Mouse (Mus musculus) c-Kit-positive CD71-positive TER-119-positive erythroid progenitor cells, embryonic 14.5 days (primary cell): ENCODE data around the gene Hist1h4f.
A peak's percentile ranks its signal among the peaks of the same experiment; 100 is the strongest.
"Not testable (repeated sequence)": the region's sequence is repeated elsewhere in the genome, so short reads cannot be mapped to it uniquely, and the experiment has no call there.

Experiments
- DNase-seq: peaks from one replicate; pipeline ENCODE4 v3.0.0-alpha.2; 2013; ENCODE audit warnings: low spot score

The Hist1h4f gene

GRCm38 (mm10) chr13:23554925-23555838 lies 3.7 kb upstream of the Hist1h4f start:
- DNase-seq: peak; percentile 96

GRCm38 (mm10) chr13:23554393-23554792 lies 2.9 kb upstream of the Hist1h4f start:
- no peak for DNase-seq

GRCm38 (mm10) chr13:23552962-23553361 lies 1.5 kb upstream of the Hist1h4f start, which contains the start of gene Hist1h1d:
Gene Hist1h1d, plus strand, starts transcription at chr13:23553262.
- DNase-seq: no peak

- DNase-seq: no peak
These were observed 775 bp upstream of the Hist1h4f start for GRCm38 (mm10) chr13:23551931-23552914.

GRCm38 (mm10) chr13:23550761-23551145 lies 695 bp downstream of the Hist1h4f start:
- peak; percentile 77 for DNase-seq

GRCm38 (mm10) chr13:23546694-23547093 lies 4.8 kb downstream of the Hist1h4f start:
- DNase-seq: no peak

GRCm38 (mm10) chr13:23544787-23545120 lies 6.7 kb downstream of the Hist1h4f start:
- not testable (repeated sequence) for DNase-seq

- DNase-seq: peak; percentile 98
These were observed 7.3 kb downstream of the Hist1h4f start, which contains the start of gene Hist1h3f for GRCm38 (mm10) chr13:23543965-23544786. Gene Hist1h3f, plus strand, starts transcription at chr13:23544052.

GRCm38 (mm10) chr13:23542999-23543607 lies 8.3 kb downstream of the Hist1h4f start, which contains the start of gene Hist1h2bh:
Gene Hist1h2bh, minus strand, starts transcription at chr13:23543392.
- peak; percentile 97 for DNase-seq

- DNase-seq: peak; percentile 76
These were observed 9.0 kb downstream of the Hist1h4f start for GRCm38 (mm10) chr13:23542225-23542980.

GRCm38 (mm10) chr13:23541497-23541896 lies 10.0 kb downstream of the Hist1h4f start:
- DNase-seq: no peak

GRCm38 (mm10) chr13:23539821-23540220 lies 11.6 kb downstream of the Hist1h4f start:
- DNase-seq: not testable (repeated sequence)

GRCm38 (mm10) chr13:23538249-23538648 lies 13.2 kb downstream of the Hist1h4f start:
- DNase-seq: no peak

- no peak for DNase-seq
These were observed 14.3 kb downstream of the Hist1h4f start for GRCm38 (mm10) chr13:23537006-23537710.

- DNase-seq: peak; percentile 63
These were observed 15.2 kb downstream of the Hist1h4f start for GRCm38 (mm10) chr13:23536076-23536822.

- peak; percentile 96 for DNase-seq
These were observed 16.0 kb downstream of the Hist1h4f start, which contains the start of gene Hist1h3g for GRCm38 (mm10) chr13:23535137-23536075. Gene Hist1h3g, plus strand, starts transcription at chr13:23535422.

- no peak for DNase-seq
These were observed 16.9 kb downstream of the Hist1h4f start for GRCm38 (mm10) chr13:23534368-23535131.
